Mouse (Mus musculus): Measurements from ENCODE around the gene Proser1. TPM values are rescaled to one million over a fixed set of nuclear protein-coding genes. Genes with fewer than 3 reads are reported as not detected.
A peak's percentile ranks its signal among the peaks of the same experiment; 100 is the strongest.

Gene Proser1
- polyA plus RNA-seq (2016; fragmentation: Nextera tagmentation; extraction: Ambion mirVana), result 23.5 and 24.7 TPM in 2 replicates

GRCm38 (mm10) chr3:53463046-53463764, at the start of gene Proser1, which contains the start of gene Nhlrc3:
Proser1 (plus strand) TSS chr3:53463666.
Nhlrc3 (minus strand) TSS chr3:53463332.
- under 1% methylated on average over 52 of the region's 52 CpGs for WGBS
- DNase-seq (ENCODE audit: low spot score), result peak; percentile 94
- no peaks in the 10 kb centered on the region for H3K27me3 ChIP-seq (replicated peaks; ENCODE audit: low read depth, poor library complexity, severe bottlenecking)

DNA sequence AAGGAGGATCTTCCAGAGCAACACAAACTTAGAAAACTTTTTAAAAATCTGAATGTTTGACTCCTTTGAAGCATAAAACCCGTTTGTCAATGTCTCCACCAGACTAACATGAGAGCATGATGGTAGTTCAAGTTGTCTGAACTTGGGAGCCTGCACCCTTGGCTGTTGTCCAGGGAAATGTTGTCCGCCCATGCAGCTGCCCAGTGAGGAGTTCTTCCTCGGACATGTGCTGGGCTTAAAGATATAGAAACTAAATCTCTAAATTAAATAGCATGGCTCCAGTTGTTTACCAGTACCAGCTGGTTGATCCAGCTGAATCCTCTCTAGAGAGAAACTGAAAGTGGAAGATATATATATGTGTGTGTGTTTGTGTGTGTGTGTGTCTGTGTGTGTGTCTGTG, 49.5 kb upstream of the Proser1 start:
- H3K27ac ChIP-seq (replicated peaks), result no peak overlapping the region
- H3K4me3 ChIP-seq, result no peak overlapping the region
- H3K9me3 ChIP-seq, result no peaks in the 10 kb centered on the region
- WGBS, result 83% methylated on average over 3 of the region's 3 CpGs
- DNase-seq (ENCODE audit: low spot score), result no peak
- no peaks in the 10 kb centered on the region for H3K27me3 ChIP-seq (replicated peaks; ENCODE audit: low read depth, poor library complexity, severe bottlenecking)
- H3K4me1 ChIP-seq, result peaks cover 15% of the 10 kb centered on the region
- H3K36me3 ChIP-seq (replicated peaks), result no peaks in the 10 kb centered on the region

More at GRCm38 (mm10) chr3:53463046-53463764, at the start of gene Proser1, which contains the start of gene Nhlrc3:
- peak within 1 kb of the TSS; percentile 96 for H3K27ac ChIP-seq (replicated peaks)
- H3K4me1 ChIP-seq, result peaks cover 42% of the 10 kb centered on the region
- H3K4me3 ChIP-seq, result peak within 1 kb of the TSS; percentile 95
- H3K36me3 ChIP-seq (replicated peaks), result peaks cover 38% of the 10 kb centered on the region
- no peaks in the 10 kb centered on the region for H3K9me3 ChIP-seq

- H3K9me3 ChIP-seq, result no peaks in the 10 kb centered on the region
- DNase-seq (ENCODE audit: low spot score), result no peak
These were observed 47.4 kb upstream of the Proser1 start for GRCm38 (mm10) chr3:53416036-53416506.

GRCm38 (mm10) chr3:53417701-53418100, 45.8 kb upstream of the Proser1 start:
- no peak for DNase-seq (ENCODE audit: low spot score)
- Histone ChIP-seq H3K36me3 (replicated peaks) (no peaks in the 10 kb centered on the region), H3K27me3 (replicated peaks; ENCODE audit: low read depth, poor library complexity, severe bottlenecking) (no peaks in the 10 kb centered on the region), H3K4me1 (peaks cover 9% of the 10 kb centered on the region), H3K4me3 (no peak overlapping the region), H3K9me3 (no peaks in the 10 kb centered on the region), H3K27ac (replicated peaks) (no peak overlapping the region)
- WGBS, result 79% methylated on average over 7 of the region's 7 CpGs

More at GRCm38 (mm10) chr3:53416036-53416506, 47.4 kb upstream of the Proser1 start:
- WGBS, result 69% methylated on average over 5 of the region's 5 CpGs
- Histone ChIP-seq H3K4me1 (peaks cover 9% of the 10 kb centered on the region), H3K27me3 (replicated peaks; ENCODE audit: low read depth, poor library complexity, severe bottlenecking) (no peaks in the 10 kb centered on the region), H3K27ac (replicated peaks) (no peak overlapping the region), H3K4me3 (no peak overlapping the region), H3K36me3 (replicated peaks) (no peaks in the 10 kb centered on the region)

- Histone ChIP-seq H3K9me3 (no peaks in the 10 kb centered on the region), H3K27ac (replicated peaks) (no peak overlapping the region), H3K27me3 (replicated peaks; ENCODE audit: low read depth, poor library complexity, severe bottlenecking) (no peaks in the 10 kb centered on the region), H3K4me3 (no peak overlapping the region), H3K4me1 (no peaks in the 10 kb centered on the region), H3K36me3 (replicated peaks) (no peaks in the 10 kb centered on the region)
- 89% methylated on average over 12 of the region's 12 CpGs for WGBS
- no peak for DNase-seq (ENCODE audit: low spot score)
These were observed 41.8 kb upstream of the Proser1 start for GRCm38 (mm10) chr3:53421656-53422055.

GRCm38 (mm10) chr3:53422691-53423090, 40.8 kb upstream of the Proser1 start:
- Histone ChIP-seq H3K27ac (replicated peaks) (no peak overlapping the region), H3K4me1 (no peaks in the 10 kb centered on the region), H3K4me3 (no peak overlapping the region), H3K36me3 (replicated peaks) (no peaks in the 10 kb centered on the region), H3K27me3 (replicated peaks; ENCODE audit: low read depth, poor library complexity, severe bottlenecking) (no peaks in the 10 kb centered on the region), H3K9me3 (no peaks in the 10 kb centered on the region)
- DNase-seq (ENCODE audit: low spot score), result no peak
- WGBS, result 44% methylated on average over 1 of the region's 1 CpGs

DNA sequence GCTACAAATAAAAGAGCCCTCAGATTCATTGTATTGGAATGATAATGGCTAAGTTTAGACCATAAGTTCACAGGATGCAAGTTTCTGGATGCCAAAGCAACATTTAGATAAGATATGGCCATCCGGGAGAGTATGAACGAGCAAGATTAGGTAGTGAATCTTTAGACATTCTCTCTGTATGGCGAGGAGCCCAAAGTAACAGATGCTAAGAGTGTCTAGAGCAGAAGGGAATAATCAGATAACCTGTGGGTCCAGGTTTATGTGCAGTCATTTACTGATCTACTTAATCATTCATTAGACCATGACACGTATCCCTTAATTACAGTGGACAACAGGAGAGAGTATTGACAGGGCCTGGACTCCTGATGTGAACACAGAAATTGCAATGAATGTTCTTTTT, 39.9 kb upstream of the Proser1 start:
- H3K27ac ChIP-seq (replicated peaks), result no peak overlapping the region
- no peak for DNase-seq (ENCODE audit: low spot score)
- H3K4me3 ChIP-seq, result no peak overlapping the region
- 90% methylated on average over 4 of the region's 4 CpGs for WGBS
- H3K9me3 ChIP-seq, result no peaks in the 10 kb centered on the region
- H3K4me1 ChIP-seq, result no peaks in the 10 kb centered on the region
- no peaks in the 10 kb centered on the region for H3K27me3 ChIP-seq (replicated peaks; ENCODE audit: low read depth, poor library complexity, severe bottlenecking)
- no peaks in the 10 kb centered on the region for H3K36me3 ChIP-seq (replicated peaks)

DNA sequence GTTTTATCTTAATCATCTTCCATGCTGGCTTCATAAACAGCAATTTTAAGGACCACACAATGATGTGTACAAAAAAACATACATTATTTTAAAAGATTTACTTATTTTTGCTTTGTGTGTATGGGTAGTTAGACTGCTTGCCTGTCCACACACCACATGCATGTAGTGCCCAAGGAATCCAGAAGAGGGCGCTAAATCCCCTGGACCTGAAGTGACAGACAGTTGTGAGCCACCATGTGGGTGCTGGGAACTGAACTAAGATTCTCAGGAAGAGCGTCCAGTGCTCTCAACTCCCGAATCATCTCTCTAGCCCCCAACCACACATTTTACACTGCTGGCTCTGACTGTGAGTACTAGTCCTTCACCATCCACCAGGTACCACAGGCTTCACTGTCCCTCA, 28.9 kb upstream of the Proser1 start:
- Histone ChIP-seq H3K27ac (replicated peaks) (no peak overlapping the region), H3K9me3 (no peaks in the 10 kb centered on the region), H3K4me3 (no peak overlapping the region), H3K4me1 (no peaks in the 10 kb centered on the region), H3K27me3 (replicated peaks; ENCODE audit: low read depth, poor library complexity, severe bottlenecking) (no peaks in the 10 kb centered on the region), H3K36me3 (replicated peaks) (no peaks in the 10 kb centered on the region)
- no peak for DNase-seq (ENCODE audit: low spot score)
- WGBS, result 73% methylated on average over 3 of the region's 3 CpGs

- Histone ChIP-seq H3K4me1 (no peaks in the 10 kb centered on the region), H3K4me3 (no peak overlapping the region), H3K27ac (replicated peaks) (no peak overlapping the region), H3K9me3 (no peaks in the 10 kb centered on the region), H3K36me3 (replicated peaks) (no peaks in the 10 kb centered on the region), H3K27me3 (replicated peaks; ENCODE audit: low read depth, poor library complexity, severe bottlenecking) (no peaks in the 10 kb centered on the region)
- 76% methylated on average over 5 of the region's 5 CpGs for WGBS
- DNase-seq (ENCODE audit: low spot score), result no peak
These were observed 26.9 kb upstream of the Proser1 start for GRCm38 (mm10) chr3:53436550-53436949.

- Histone ChIP-seq H3K4me3 (no peak overlapping the region), H3K4me1 (no peaks in the 10 kb centered on the region), H3K36me3 (replicated peaks) (peaks cover 7% of the 10 kb centered on the region), H3K27ac (replicated peaks) (no peak overlapping the region), H3K27me3 (replicated peaks; ENCODE audit: low read depth, poor library complexity, severe bottlenecking) (no peaks in the 10 kb centered on the region), H3K9me3 (no peaks in the 10 kb centered on the region)
- no peak for DNase-seq (ENCODE audit: low spot score)
- 84% methylated on average over 5 of the region's 5 CpGs for WGBS
These were observed 17.9 kb upstream of the Proser1 start for GRCm38 (mm10) chr3:53445540-53445939.

GRCm38 (mm10) chr3:53446801-53447200, 16.7 kb upstream of the Proser1 start:
- H3K27ac ChIP-seq (replicated peaks), result no peak overlapping the region
- no peaks in the 10 kb centered on the region for H3K4me1 ChIP-seq
- H3K27me3 ChIP-seq (replicated peaks; ENCODE audit: low read depth, poor library complexity, severe bottlenecking), result no peaks in the 10 kb centered on the region
- no peak for DNase-seq (ENCODE audit: low spot score)
- no peaks in the 10 kb centered on the region for H3K9me3 ChIP-seq
- 78% methylated on average over 3 of the region's 3 CpGs for WGBS
- no peak overlapping the region for H3K4me3 ChIP-seq
- peaks cover 20% of the 10 kb centered on the region for H3K36me3 ChIP-seq (replicated peaks)

- peak; percentile 13 for DNase-seq (ENCODE audit: low spot score)
- Histone ChIP-seq H3K27me3 (replicated peaks; ENCODE audit: low read depth, poor library complexity, severe bottlenecking) (no peaks in the 10 kb centered on the region), H3K36me3 (replicated peaks) (peaks cover 34% of the 10 kb centered on the region), H3K9me3 (no peaks in the 10 kb centered on the region), H3K4me1 (no peaks in the 10 kb centered on the region), H3K27ac (replicated peaks) (no peak overlapping the region), H3K4me3 (no peak overlapping the region)
- 32% methylated on average over 2 of the region's 2 CpGs for WGBS
These were observed 15.3 kb upstream of the Proser1 start for GRCm38 (mm10) chr3:53448208-53448607.

DNA sequence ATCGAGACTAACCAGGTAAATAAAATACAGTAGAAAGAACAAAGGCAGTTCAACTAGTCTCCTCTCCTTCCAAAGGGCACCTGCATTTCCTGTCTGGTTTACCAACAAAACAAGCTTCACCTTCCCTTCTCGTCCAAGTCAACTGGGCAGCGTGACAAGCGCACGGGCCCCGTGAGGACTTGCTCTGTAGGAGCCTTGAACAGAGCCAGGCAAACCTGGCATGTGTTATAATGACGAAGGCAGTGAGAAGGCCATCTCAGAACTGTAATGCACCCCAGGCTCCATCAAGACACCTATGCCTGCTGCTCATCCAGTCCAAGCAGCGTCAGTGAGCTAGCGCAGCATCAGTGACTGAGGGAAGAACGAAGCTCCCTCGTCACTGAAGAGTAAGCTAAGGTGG, 12.8 kb upstream of the Proser1 start:
- no peaks in the 10 kb centered on the region for H3K4me1 ChIP-seq
- no peak for DNase-seq (ENCODE audit: low spot score)
- 94% methylated on average over 11 of the region's 11 CpGs for WGBS
- H3K27ac ChIP-seq (replicated peaks), result no peak overlapping the region
- peaks cover 58% of the 10 kb centered on the region for H3K36me3 ChIP-seq (replicated peaks)
- no peak overlapping the region for H3K4me3 ChIP-seq
- no peaks in the 10 kb centered on the region for H3K9me3 ChIP-seq
- H3K27me3 ChIP-seq (replicated peaks; ENCODE audit: low read depth, poor library complexity, severe bottlenecking), result no peaks in the 10 kb centered on the region
